Mouse (Mus musculus): ENCODE measurements at regions not wholly inside any gene's neighbourhood (a gene's known extent, or its start where the extent isn't known, plus 50 kb on each side); places are given as distances from the start of the nearest gene placed in this dataset.

GRCm38 (mm10) chr4:29525051-29525450 lies 712.1 kb downstream of the Epha7 start:
- no peak overlapping the region for H3K4me3 ChIP-seq (ENCODE audit: low read depth, low read length)
- no peaks in the 10 kb centered on the region for H3K9me3 ChIP-seq (ENCODE audit: control insufficient read depth)
- ATAC-seq: no peak
- H3K27me3 ChIP-seq (replicated peaks; ENCODE audit: control insufficient read depth, insufficient read depth, low read length): no peaks in the 10 kb centered on the region
- H3K27ac ChIP-seq (ENCODE audit: low read depth, low read length): no peak overlapping the region
- no peak overlapping the region for H3K4me2 ChIP-seq (replicated peaks; ENCODE audit: low read depth)
- no peaks in the 10 kb centered on the region for H3K4me1 ChIP-seq (replicated peaks; ENCODE audit: control insufficient read depth, insufficient read depth, low read length)
- no peaks in the 10 kb centered on the region for H3K36me3 ChIP-seq (ENCODE audit: control insufficient read depth, insufficient read depth)
- WGBS: 56% methylated on average over 4 of the region's 4 CpGs
- TF ChIP-seq CTCF (IDR thresholded peaks at IDR 0.05; ENCODE audit: low read depth): peak; percentile 37; the same call in 1 of the 2 replicates
- no peak overlapping the region for H3K9ac ChIP-seq (ENCODE audit: low read depth, low read length)

DNA sequence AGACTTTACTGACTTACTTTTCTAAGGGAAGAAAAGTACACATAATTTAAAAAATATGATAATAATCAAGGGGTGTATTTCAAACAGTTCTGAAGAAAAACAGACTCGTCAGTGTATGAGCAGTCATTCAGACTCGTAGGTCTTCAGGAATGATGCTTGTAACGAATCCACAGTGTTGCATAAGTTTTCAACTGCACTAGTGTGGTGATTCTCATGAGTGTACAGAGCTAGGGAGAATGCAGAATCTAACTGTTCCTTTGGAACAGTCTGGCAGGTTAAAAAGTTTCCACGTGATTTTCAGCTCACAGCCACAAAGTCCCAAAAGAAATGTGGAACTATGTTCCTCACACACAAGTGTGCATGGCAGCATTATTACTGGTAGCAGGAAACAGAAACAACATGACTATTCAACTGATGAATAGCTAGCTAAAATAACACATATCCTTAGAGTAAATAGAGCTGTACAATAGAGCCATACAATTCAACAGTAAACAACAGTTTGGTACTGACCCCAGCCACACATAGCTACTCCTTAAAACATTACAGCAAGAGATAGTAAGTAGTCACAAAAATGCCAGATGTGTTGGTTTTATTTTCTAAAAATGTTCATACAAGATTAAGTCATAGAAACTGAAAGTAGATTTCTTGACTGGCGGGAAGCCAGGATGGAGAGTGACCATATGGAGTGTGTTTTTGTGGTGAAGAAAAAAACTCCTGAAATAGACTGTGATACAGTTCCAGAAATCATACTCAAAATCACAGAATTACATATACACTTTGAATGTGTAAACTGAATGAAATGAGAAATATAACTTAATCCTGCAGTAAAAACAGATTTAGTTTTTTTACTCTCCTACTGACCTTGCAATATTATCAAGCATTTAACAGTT lies 713.1 kb downstream of the Epha7 start:
- no peak overlapping the region for H3K9ac ChIP-seq (ENCODE audit: low read depth, low read length)
- no peak overlapping the region for H3K27ac ChIP-seq (ENCODE audit: low read depth, low read length)
- H3K4me3 ChIP-seq (ENCODE audit: low read depth, low read length): no peak overlapping the region
- H3K27me3 ChIP-seq (replicated peaks; ENCODE audit: control insufficient read depth, insufficient read depth, low read length): no peaks in the 10 kb centered on the region
- H3K9me3 ChIP-seq (ENCODE audit: control insufficient read depth): no peaks in the 10 kb centered on the region
- no peak overlapping the region for H3K4me2 ChIP-seq (replicated peaks; ENCODE audit: low read depth)
- no peak for ATAC-seq
- H3K36me3 ChIP-seq (ENCODE audit: control insufficient read depth, insufficient read depth): no peaks in the 10 kb centered on the region
- H3K4me1 ChIP-seq (replicated peaks; ENCODE audit: control insufficient read depth, insufficient read depth, low read length): no peaks in the 10 kb centered on the region
- whole genome bisulfite sequencing: 69% methylated on average over 5 of the region's 5 CpGs
- TF ChIP-seq CTCF (IDR thresholded peaks at IDR 0.05; ENCODE audit: low read depth): no peak
